ENCODE assay signal across 11 mouse cellular contexts in genomic region chr1:153062547-153062946, GRCm38 (mm10).
A peak's percentile ranks its signal among the peaks of the same experiment; 100 is the strongest.
DNase-seq lines count a peak whose midpoint lies in the region; ATAC-seq and TF ChIP-seq lines count a peak whose summit lies in the region.
"Had no signal": no experiment of that assay in that cellular context is flagged by ENCODE, and none has a peak within 500 bp of the region (broad histone marks: within the 10 kb centered on the region; RNA-seq: fewer than 3 reads in every experiment).

No protein-coding gene starts in this region.

- no peak for DNase-seq in heart, adult 2 months
- no peak for DNase-seq in midbrain, embryonic 14.5 days
- DNase-seq in hindlimb bud, embryonic 11.5 days (ENCODE audit: extremely low spot score, low read depth, low spot score): peak; percentile 44
- no peak for DNase-seq in cerebellum, postnatal 25 days
- DNase-seq in left cerebral cortex, adult 18-20 months (ENCODE audit: low spot score in 2 of 2): no peak
- DNase-seq: cerebellum, adult 8-10 months; kidney, postnatal 10 days had no signal

- no peak overlapping the region for H3K27ac ChIP-seq in heart, embryonic 13.5 days (replicated peaks)
- no peak overlapping the region for H3K27ac ChIP-seq in heart, adult 2 months
- 0 out of 2 replicates have a peak overlapping the region, but pooled peaks have one; percentile 15 for H3K27ac ChIP-seq in midbrain, embryonic 13.5 days
- H3K27ac ChIP-seq in midbrain, embryonic 14.5 days (replicated peaks; ENCODE audit: low read depth, low read length): no peak overlapping the region
- peak overlapping the region; percentile 30 for H3K27ac ChIP-seq in neural tube, embryonic 15.5 days (replicated peaks)

- TF ChIP-seq POLR2A in heart, adult 2 months (IDR thresholded peaks at IDR 0.05; ENCODE audit: insufficient read depth, low read depth, low read length): no peak

- no peak for ATAC-seq in heart, embryonic 13.5 days (ENCODE audit: extremely low read depth, insufficient number of reproducible peaks, low FRiP score, low TSS enrichment)
- ATAC-seq in midbrain, embryonic 13.5 days: no peak
- no peak for ATAC-seq in midbrain, embryonic 14.5 days (ENCODE audit: low FRiP score, low TSS enrichment)
- no peak for ATAC-seq in neural tube, embryonic 15.5 days (ENCODE audit: low FRiP score)

- TF ChIP-seq CTCF in heart, adult 2 months (IDR thresholded peaks at IDR 0.05): no peak

- 47% methylated on average over 7 of the region's 7 CpGs for WGBS in heart, embryonic 13.5 days
- 53% methylated on average over 7 of the region's 7 CpGs for WGBS in heart, adult 2 months
- 57% methylated on average over 7 of the region's 7 CpGs for WGBS in midbrain, embryonic 13.5 days
- 52% methylated on average over 7 of the region's 7 CpGs for WGBS in midbrain, embryonic 14.5 days
- WGBS in neural tube, embryonic 15.5 days: 11% methylated on average over 7 of the region's 7 CpGs

- H3K4me1 ChIP-seq in heart, embryonic 13.5 days: no peaks in the 10 kb centered on the region
- peaks cover 8% of the 10 kb centered on the region for H3K4me1 ChIP-seq in heart, adult 2 months (ENCODE audit: control insufficient read depth, insufficient read depth, low read length)
- no peaks in the 10 kb centered on the region; the same call in none of the 2 replicates for H3K4me1 ChIP-seq in midbrain, embryonic 13.5 days (replicated peaks)
- no peaks in the 10 kb centered on the region for H3K4me1 ChIP-seq in midbrain, embryonic 14.5 days (ENCODE audit: control insufficient read depth, insufficient read depth, low read length)
- H3K4me1 ChIP-seq in neural tube, embryonic 15.5 days: peaks cover 20% of the 10 kb centered on the region

- H3K9me3 ChIP-seq in heart, embryonic 13.5 days: no peaks in the 10 kb centered on the region
- no peaks in the 10 kb centered on the region for H3K9me3 ChIP-seq in midbrain, embryonic 13.5 days
- no peaks in the 10 kb centered on the region for H3K9me3 ChIP-seq in midbrain, embryonic 14.5 days (ENCODE audit: control insufficient read depth, low read length)
- H3K9me3 ChIP-seq in neural tube, embryonic 15.5 days (replicated peaks): no peaks in the 10 kb centered on the region

- no peaks in the 10 kb centered on the region for H3K79me2 ChIP-seq in heart, adult 2 months (replicated peaks; ENCODE audit: control insufficient read depth, insufficient read depth, low read length)

- H3K4me3 ChIP-seq in heart, embryonic 13.5 days: no peak overlapping the region
- no peak overlapping the region for H3K4me3 ChIP-seq in heart, adult 2 months
- no peak overlapping the region for H3K4me3 ChIP-seq in midbrain, embryonic 13.5 days (replicated peaks)
- no peak overlapping the region for H3K4me3 ChIP-seq in midbrain, embryonic 14.5 days (replicated peaks; ENCODE audit: low read depth, low read length)
- H3K4me3 ChIP-seq in neural tube, embryonic 15.5 days (replicated peaks): no peak overlapping the region

- H3K27me3 ChIP-seq in heart, embryonic 13.5 days (replicated peaks): no peaks in the 10 kb centered on the region
- no peaks in the 10 kb centered on the region for H3K27me3 ChIP-seq in heart, adult 2 months (ENCODE audit: control insufficient read depth, insufficient read depth, low read length)
- H3K27me3 ChIP-seq in midbrain, embryonic 13.5 days: peaks cover 25% of the 10 kb centered on the region
- 0 out of 2 replicates have a peak, but pooled peaks cover 3% of the 10 kb centered on the region for H3K27me3 ChIP-seq in midbrain, embryonic 14.5 days (ENCODE audit: control insufficient read depth, insufficient read depth, low read length)
- no peaks in the 10 kb centered on the region for H3K27me3 ChIP-seq in neural tube, embryonic 15.5 days (replicated peaks)

- intact Hi-C loops in heart, adult 2 months (cut with DNase I): no loop called here

- TF ChIP-seq EP300 in heart, adult 2 months (IDR thresholded peaks at IDR 0.05; ENCODE audit: insufficient read depth, low read depth, low read length): no peak

- no peaks in the 10 kb centered on the region for H3K36me3 ChIP-seq in heart, embryonic 13.5 days
- no peaks in the 10 kb centered on the region for H3K36me3 ChIP-seq in heart, adult 2 months (ENCODE audit: control insufficient read depth, insufficient read depth, low read length)
- no peaks in the 10 kb centered on the region for H3K36me3 ChIP-seq in midbrain, embryonic 13.5 days
- H3K36me3 ChIP-seq in midbrain, embryonic 14.5 days (ENCODE audit: control insufficient read depth, insufficient read depth, low read length): 0 out of 2 replicates have a peak, but pooled peaks cover 4% of the 10 kb centered on the region
- no peaks in the 10 kb centered on the region for H3K36me3 ChIP-seq in neural tube, embryonic 15.5 days

- H3K4me2 ChIP-seq in heart, embryonic 13.5 days: no peak overlapping the region
- H3K4me2 ChIP-seq in midbrain, embryonic 13.5 days (replicated peaks): no peak overlapping the region
- no peak overlapping the region for H3K4me2 ChIP-seq in midbrain, embryonic 14.5 days (ENCODE audit: low read length)
- H3K4me2 ChIP-seq in neural tube, embryonic 15.5 days: 0 out of 2 replicates have a peak overlapping the region, but pooled peaks have one; percentile 7
- H3K4me2 ChIP-seq: liver, embryonic 11.5 days had no signal

- H3K9ac ChIP-seq in heart, embryonic 13.5 days: 0 out of 2 replicates have a peak overlapping the region, but pooled peaks have one; percentile 8
- H3K9ac ChIP-seq in heart, adult 2 months (ENCODE audit: low read depth, low read length): no peak overlapping the region
- no peak overlapping the region for H3K9ac ChIP-seq in midbrain, embryonic 13.5 days (replicated peaks)
- H3K9ac ChIP-seq in midbrain, embryonic 14.5 days (replicated peaks; ENCODE audit: low read length): no peak overlapping the region
- H3K9ac ChIP-seq in neural tube, embryonic 15.5 days (replicated peaks): no peak overlapping the region

Comparison
In these comparisons a context has a peak if more than half of its experiments do, and no peak if none do; other contexts are left out.
1. H3K27ac ChIP-seq: peak in midbrain, embryonic 13.5 days (single experiment) and neural tube, embryonic 15.5 days (single experiment); none in heart, embryonic 13.5 days (single experiment), heart, adult 2 months (single experiment) and midbrain, embryonic 14.5 days (single experiment).